Mouse (Mus musculus): ENCODE measurements around the gene Ap1m2. TPM values are rescaled to one million over a fixed set of nuclear protein-coding genes. Genes with fewer than 3 reads are reported as not detected.

The Ap1m2 gene
- polyA plus RNA-seq (2021; fragmentation: Nextera tagmentation): 0.53 and 0.93 TPM in 2 replicates
- long read RNA-seq, experiment 1, partial matches to known transcripts: 1 of 3 reads
- long read RNA-seq, experiment 1, other reads (novel, unspliced or antisense): 0 of 3 reads
- long read RNA-seq, experiment 2, transcript Ap1m2-201 (11 exons, 1,706 nt): major isoform, 6 of 9 reads
- long read RNA-seq, experiment 2, partial matches to known transcripts: 0 of 9 reads
- long read RNA-seq, experiment 2, other reads (novel, unspliced or antisense): 3 of 9 reads

GRCm38 (mm10) chr9:21312134-21312533, at the start of gene Ap1m2:
Ap1m2 (minus strand) TSS chr9:21312337.

GRCm38 (mm10) chr9:21320619-21321512, 8.7 kb upstream of the Ap1m2 start, which contains the start of gene Slc44a2:
Slc44a2 (plus strand) TSS chr9:21320698.

GRCm38 (mm10) chr9:21291022-21291787, 20.9 kb downstream of the Ap1m2 start, which contains the start of gene Cdkn2d:
Cdkn2d (minus strand) TSS chr9:21291407.

GRCm38 (mm10) chr9:21287571-21288402, 24.4 kb downstream of the Ap1m2 start, which contains the start of gene Kri1:
Kri1 (minus strand) TSS chr9:21287969.

GRCm38 (mm10) chr9:21265000-21265561, 47.1 kb downstream of the Ap1m2 start, which contains the start of gene Atg4d:
Atg4d (plus strand) TSS chr9:21265293.

GRCm38 (mm10) chr9:21248326-21248725, 63.8 kb downstream of the Ap1m2 start, which contains the start of gene S1pr5:
S1pr5 (minus strand) TSS chr9:21248443.

Other genes starting within 250 kb of the Ap1m2 start
- gene Zglp1, start 245.2 kb downstream of the Ap1m2 start, polyA plus RNA-seq (2021; fragmentation: Nextera tagmentation): not detected in 2 replicates
- gene Gm49373, start 239.2 kb downstream of the Ap1m2 start, polyA plus RNA-seq (2021; fragmentation: Nextera tagmentation): 0.33 and 0.50 TPM in 2 replicates
- 201 and 219 TPM in 2 replicates for gene Fdx1l, start 238.7 kb downstream of the Ap1m2 start, polyA plus RNA-seq (2021; fragmentation: Nextera tagmentation)
- gene Gm38431, start 220.3 kb downstream of the Ap1m2 start, polyA plus RNA-seq (2021; fragmentation: Nextera tagmentation): 10.2 and 15.7 TPM in 2 replicates
- gene Raver1, start 220.3 kb downstream of the Ap1m2 start, polyA plus RNA-seq (2021; fragmentation: Nextera tagmentation): 6.2 and 7.8 TPM in 2 replicates
- gene Tyk2, start 181.1 kb downstream of the Ap1m2 start, polyA plus RNA-seq (2021; fragmentation: Nextera tagmentation): 2.5 and 2.8 TPM in 2 replicates
- gene Cdc37, start 162.4 kb downstream of the Ap1m2 start, polyA plus RNA-seq (2021; fragmentation: Nextera tagmentation): 160 and 167 TPM in 2 replicates
- 29.0 and 36.9 TPM in 2 replicates for gene Pde4a, start 146.6 kb downstream of the Ap1m2 start, polyA plus RNA-seq (2021; fragmentation: Nextera tagmentation)
- 66.2 and 66.6 TPM in 2 replicates for gene Keap1, start 73.0 kb downstream of the Ap1m2 start, polyA plus RNA-seq (2021; fragmentation: Nextera tagmentation)
- 17.8 and 19.0 TPM in 2 replicates for gene S1pr5, start 63.9 kb downstream of the Ap1m2 start, polyA plus RNA-seq (2021; fragmentation: Nextera tagmentation)
- 40.2 and 43.9 TPM in 2 replicates for gene Atg4d, start 47.0 kb downstream of the Ap1m2 start, polyA plus RNA-seq (2021; fragmentation: Nextera tagmentation)
- 2.3 and 4.6 TPM in 2 replicates for gene Kri1, start 24.4 kb downstream of the Ap1m2 start, polyA plus RNA-seq (2021; fragmentation: Nextera tagmentation)
- 98.6 and 114 TPM in 2 replicates for gene Cdkn2d, start 20.9 kb downstream of the Ap1m2 start, polyA plus RNA-seq (2021; fragmentation: Nextera tagmentation)
- 18.0 and 18.1 TPM in 2 replicates for gene Slc44a2, start 8.4 kb upstream of the Ap1m2 start, polyA plus RNA-seq (2021; fragmentation: Nextera tagmentation)
- gene Ilf3, start 55.5 kb upstream of the Ap1m2 start, polyA plus RNA-seq (2021; fragmentation: Nextera tagmentation): 102 and 148 TPM in 2 replicates
- gene Qtrt1, start 99.5 kb upstream of the Ap1m2 start, polyA plus RNA-seq (2021; fragmentation: Nextera tagmentation): 19.7 and 20.8 TPM in 2 replicates
- 23.4 and 27.0 TPM in 2 replicates for gene Dnm2, start 112.6 kb upstream of the Ap1m2 start, polyA plus RNA-seq (2021; fragmentation: Nextera tagmentation)
- 32.1 and 34.7 TPM in 2 replicates for gene Tmed1, start 197.9 kb upstream of the Ap1m2 start, polyA plus RNA-seq (2021; fragmentation: Nextera tagmentation)
- 0.28 and 0.41 TPM in 2 replicates for gene AB124611, start 213.8 kb upstream of the Ap1m2 start, polyA plus RNA-seq (2021; fragmentation: Nextera tagmentation)
- gene Carm1, start 234.6 kb upstream of the Ap1m2 start, polyA plus RNA-seq (2021; fragmentation: Nextera tagmentation): 6.5 and 7.8 TPM in 2 replicates